Mouse (Mus musculus): ENCODE data around the gene Tmem214.

The Tmem214 gene

DNA sequence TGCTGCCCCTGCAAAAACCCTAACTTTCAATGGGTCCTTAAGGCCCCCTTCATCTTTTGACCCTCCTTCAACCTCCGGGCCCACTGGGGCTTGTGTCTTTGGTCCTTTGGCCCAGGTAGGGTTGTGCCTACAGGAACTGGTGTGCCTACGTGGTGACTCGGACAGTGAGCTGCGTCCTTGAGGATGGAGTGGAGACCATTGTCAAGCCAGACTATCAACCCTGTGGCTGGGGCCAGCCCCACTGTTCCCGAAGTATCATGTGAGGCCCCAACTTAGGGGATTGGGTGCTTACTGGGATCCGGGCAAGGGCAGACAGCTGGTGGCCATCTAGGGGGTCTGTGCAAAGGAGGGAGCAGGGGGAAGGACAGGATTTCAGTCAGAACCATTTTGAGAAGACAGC lies 47.0 kb downstream of the Tmem214 start:
- DNase-seq (ENCODE audit: low spot score in 2 of 2), result no peak

GRCm38 (mm10) chr5:30915456-30915855 lies 47.6 kb downstream of the Tmem214 start:
- no peak for DNase-seq (ENCODE audit: low spot score in 2 of 2)

GRCm38 (mm10) chr5:30915974-30916433 lies 48.2 kb downstream of the Tmem214 start:
- peak; percentile 51 to 70 for DNase-seq (ENCODE audit: low spot score in 2 of 2)

DNA sequence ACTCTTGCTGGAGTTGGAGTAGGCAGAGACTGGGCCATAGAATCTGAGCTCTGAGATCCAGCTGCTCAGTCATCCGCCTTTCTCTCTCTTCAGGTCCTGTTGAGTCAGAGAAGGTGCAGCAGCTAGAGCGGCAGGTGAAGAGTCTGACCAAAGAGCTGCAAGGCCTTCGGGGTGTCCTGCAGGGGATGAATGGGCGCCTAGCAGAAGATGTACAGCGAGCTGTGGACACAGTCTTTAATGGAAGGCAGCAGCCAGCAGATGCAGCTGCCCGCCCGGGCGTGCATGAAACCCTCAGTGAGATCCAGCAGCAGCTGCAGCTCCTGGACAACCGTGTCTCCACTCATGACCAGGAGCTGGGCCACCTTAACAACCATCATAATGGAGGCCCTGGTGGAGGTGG lies 49.0 kb downstream of the Tmem214 start:
- no peak for DNase-seq (ENCODE audit: low spot score in 2 of 2)

DNA sequence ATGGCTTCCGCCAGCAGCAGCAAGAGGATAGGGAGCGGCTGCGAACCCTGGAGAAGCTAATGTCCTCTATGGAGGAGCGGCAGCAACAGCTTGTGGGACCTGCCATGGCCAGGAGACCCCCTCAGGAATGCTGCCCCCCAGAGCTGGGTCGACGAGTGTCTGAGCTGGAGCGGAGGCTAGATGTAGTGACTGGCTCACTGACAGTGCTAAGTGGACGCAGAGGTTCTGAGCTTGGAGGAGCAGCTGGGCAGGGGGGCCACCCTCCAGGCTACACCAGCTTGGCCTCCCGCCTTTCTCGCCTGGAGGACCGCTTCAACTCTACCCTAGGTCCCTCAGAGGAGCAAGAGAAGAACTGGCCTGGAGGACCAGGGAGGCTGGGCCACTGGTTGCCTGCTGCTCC lies 49.5 kb downstream of the Tmem214 start:
- no peak for DNase-seq (ENCODE audit: low spot score in 2 of 2)

DNA sequence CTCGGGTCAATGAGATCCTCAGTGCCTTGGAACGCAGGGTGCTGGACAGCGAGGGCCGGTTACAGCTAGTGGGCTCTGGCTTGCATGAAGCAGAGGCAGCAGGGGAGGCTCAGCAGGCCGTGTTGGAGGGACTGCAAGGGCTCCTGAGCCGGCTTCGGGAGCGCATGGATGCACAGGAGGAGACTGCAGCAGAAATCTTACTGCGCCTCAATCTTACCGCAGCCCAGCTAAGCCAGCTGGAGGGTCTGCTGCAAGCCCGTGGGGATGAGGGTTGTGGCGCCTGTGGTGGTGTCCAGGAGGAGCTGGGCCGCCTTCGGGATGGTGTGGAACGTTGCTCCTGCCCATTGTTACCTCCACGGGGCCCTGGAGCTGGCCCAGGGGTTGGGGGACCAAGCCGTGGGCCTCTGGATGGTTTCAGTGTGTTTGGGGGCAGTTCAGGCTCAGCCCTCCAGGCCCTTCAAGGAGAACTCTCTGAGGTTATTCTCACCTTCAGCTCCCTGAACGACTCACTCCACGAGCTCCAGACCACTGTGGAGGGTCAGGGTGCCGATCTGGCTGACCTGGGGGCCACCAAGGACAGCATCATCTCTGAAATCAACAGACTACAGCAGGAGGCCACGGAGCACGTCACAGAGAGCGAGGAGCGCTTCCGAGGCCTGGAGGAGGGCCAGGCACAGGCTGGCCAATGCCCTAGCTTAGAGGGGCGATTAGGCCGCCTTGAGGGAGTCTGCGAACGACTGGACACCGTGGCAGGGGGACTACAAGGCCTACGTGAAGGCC lies 50.3 kb downstream of the Tmem214 start:
- DNase-seq (ENCODE audit: low spot score in 2 of 2), result no peak

- no peak for DNase-seq (ENCODE audit: low spot score in 2 of 2)
Observed at GRCm38 (mm10) chr5:30918691-30919090, 50.9 kb downstream of the Tmem214 start.

DNA sequence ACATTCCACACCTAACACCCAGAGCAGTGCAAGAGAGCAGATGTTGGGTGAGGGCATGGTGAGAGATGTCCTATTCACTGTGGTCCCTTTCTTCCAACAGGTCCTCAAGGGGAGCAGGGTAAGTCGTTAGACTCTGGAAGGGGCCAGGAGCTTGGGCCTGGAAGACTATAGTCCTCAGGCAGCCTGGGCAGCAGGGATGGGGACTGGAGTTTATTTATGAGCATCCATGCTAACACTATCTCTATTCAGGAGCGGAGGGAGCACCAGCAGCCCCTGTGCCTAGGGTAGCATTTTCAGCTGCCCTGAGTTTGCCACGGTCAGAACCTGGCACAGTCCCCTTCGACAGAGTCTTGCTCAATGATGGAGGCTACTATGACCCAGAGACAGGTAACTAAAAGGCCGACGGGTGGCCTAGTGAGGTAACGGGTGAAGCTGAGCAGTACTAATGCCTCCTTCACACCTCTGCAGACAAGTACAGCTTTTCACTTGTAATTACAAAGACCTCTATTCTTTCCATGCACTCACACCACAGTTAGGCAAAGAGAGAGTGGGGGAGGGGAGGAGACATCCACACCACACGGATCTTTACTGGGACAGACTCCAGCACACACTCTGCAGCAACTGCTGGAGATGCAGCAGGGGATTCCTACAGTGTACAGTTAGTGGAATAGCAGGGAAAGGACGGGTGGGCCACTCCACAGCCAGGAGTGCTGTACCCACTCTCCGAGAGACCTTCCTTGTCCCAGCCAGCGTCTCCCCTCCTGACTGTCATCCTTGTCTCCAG lies 52.2 kb downstream of the Tmem214 start:
- DNase-seq (ENCODE audit: low spot score in 2 of 2), result no peak

DNA sequence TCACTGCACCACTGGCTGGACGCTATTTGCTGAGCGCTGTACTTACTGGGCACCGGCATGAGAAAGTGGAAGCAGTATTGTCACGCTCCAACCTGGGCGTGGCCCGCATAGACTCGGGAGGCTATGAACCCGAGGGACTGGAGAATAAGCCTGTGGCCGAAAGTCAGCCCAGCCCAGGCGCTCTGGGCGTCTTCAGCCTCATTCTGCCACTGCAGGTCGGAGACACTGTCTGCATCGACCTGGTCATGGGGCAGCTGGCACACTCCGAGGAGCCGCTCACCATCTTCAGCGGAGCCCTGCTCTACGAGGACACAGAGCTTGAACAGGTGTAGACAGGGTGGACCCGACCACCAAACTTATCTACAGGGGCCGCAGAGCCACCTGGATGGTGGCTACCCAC lies 52.8 kb downstream of the Tmem214 start:
- peak in 1 of 2 experiments; percentile 26 for DNase-seq (ENCODE audit: low spot score in 2 of 2)

- DNase-seq (ENCODE audit: low spot score in 2 of 2), result peak; percentile 93 to 97
Observed at GRCm38 (mm10) chr5:30921256-30922033, 53.6 kb downstream of the Tmem214 start, which contains the start of gene Khk. Khk (plus strand) TSS chr5:30921431.

- DNase-seq (ENCODE audit: low spot score in 2 of 2), result no peak
Observed at GRCm38 (mm10) chr5:30922581-30923041, 54.8 kb downstream of the Tmem214 start.

GRCm38 (mm10) chr5:30923119-30923518 lies 55.3 kb downstream of the Tmem214 start:
- DNase-seq (ENCODE audit: low spot score in 2 of 2), result no peak

DNA sequence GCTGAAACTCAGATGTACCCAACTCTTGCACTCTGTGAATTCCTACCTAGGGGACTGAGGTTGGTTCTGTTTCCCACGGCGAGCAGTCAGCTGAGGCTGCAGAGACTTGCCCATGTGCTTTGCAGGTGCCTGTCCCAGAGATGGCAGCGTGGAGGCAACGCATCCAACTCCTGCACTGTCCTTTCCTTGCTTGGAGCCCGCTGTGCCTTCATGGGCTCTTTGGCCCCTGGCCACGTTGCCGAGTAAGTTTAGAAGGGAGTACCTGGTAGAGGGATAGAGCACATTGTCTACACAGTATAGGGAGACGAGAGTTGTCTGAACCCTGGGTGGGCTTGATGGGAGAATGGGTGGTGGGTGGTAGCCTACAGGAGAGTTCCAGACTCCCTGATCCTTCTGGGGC lies 56.8 kb downstream of the Tmem214 start:
- no peak for DNase-seq (ENCODE audit: low spot score in 2 of 2)

DNA sequence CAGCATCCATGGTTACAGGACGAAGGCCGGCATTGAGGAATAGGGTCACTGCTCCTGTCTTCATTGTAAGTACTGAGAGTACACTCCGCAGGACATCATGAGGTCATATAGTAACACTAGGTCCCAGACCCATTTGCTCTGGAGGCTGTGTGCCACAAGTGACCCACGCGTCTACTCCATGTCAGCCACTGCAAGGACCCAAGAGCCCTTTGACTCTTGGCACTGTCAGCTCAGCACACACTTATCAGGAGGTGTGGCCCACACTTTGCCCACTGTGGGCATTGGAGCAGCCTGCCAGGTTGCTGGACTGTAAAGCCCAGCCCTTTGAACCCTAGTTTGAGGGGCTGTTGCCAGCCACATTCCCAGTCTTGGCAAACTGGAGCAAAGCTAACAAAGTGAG lies 57.4 kb downstream of the Tmem214 start:
- DNase-seq (ENCODE audit: low spot score in 2 of 2), result no peak

DNA sequence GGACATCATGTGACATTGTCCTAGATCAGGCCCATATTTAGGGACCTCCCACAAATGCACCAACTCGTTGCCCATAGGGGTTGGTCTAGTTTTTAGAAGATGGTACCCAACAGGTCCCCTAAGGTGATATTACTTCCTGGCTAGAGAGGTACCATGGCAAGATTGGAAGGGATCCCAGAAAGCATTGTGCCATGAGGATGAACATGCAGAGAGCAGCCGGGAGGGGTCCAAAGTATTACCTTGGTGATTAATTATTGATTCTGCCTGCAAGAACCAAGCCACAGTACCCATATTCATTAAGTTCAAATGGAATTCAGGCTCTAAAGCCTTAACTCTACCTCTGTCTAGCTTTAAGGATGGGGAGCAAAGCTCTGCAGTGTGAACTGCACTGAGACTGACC lies 58.3 kb downstream of the Tmem214 start:
- DNase-seq (ENCODE audit: low spot score in 2 of 2), result no peak

GRCm38 (mm10) chr5:30927945-30928529 lies 60.2 kb downstream of the Tmem214 start:
- DNase-seq (ENCODE audit: low spot score in 2 of 2), result no peak
